Mouse (Mus musculus): ENCODE data around the gene Fam107a. TPM values are rescaled to one million over a fixed set of nuclear protein-coding genes. Genes with fewer than 3 reads are reported as not detected.

The Fam107a gene
- total RNA-seq, 1 experiment from 2014 or later: not detected

- no peak for ATAC-seq (replicated peaks; ENCODE audit: low read depth, poor library complexity, severe bottlenecking)
These were observed 59.5 kb downstream of the Fam107a start for GRCm38 (mm10) chr14:8258335-8258627.

DNA sequence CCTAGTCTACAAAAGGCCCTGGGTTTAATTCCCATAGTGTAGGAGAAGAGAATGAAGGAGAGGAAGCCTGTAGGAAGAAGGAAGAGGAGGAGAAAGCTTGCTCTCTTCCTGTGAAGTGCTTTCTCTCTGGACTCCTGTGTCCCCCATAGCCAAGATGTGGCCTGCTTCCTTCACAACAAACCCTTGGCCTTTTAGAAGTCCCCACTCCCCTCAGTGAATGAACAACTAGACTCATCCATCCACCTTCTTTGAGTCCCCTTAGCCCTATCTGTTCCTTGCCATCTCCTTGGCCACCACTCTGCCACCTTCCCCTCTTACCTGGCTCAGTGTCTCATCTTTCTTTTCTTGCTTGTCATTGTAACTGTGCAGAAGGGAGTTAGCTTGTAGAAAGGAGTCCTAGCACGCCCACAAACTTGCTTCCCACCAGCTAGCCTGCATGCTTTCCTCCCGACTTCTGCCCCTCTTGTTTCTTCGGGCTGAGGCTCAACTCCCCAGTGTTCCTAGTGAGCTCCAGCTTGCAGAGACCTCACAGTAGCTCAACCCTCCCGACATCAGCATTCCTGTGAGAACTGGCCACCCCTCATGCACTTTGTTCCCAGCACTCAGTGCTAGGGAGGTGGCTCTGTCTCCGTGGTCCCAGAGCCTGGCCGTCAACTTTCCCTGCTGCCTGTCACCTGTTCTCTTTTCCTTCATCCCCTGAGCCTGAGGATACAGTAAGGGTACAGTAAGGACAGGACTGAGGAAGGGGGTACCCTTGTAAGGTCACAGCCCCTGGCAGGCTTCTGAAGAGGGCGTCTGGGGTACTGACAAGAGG is 60.1 kb downstream of the Fam107a start:
- ATAC-seq (replicated peaks; ENCODE audit: low read depth, poor library complexity, severe bottlenecking): no peak

GRCm38 (mm10) chr14:8256881-8257280 is 60.9 kb downstream of the Fam107a start:
- no peak for ATAC-seq (replicated peaks; ENCODE audit: low read depth, poor library complexity, severe bottlenecking)

GRCm38 (mm10) chr14:8256072-8256471 is 61.8 kb downstream of the Fam107a start:
- ATAC-seq (replicated peaks; ENCODE audit: low read depth, poor library complexity, severe bottlenecking): no peak

DNA sequence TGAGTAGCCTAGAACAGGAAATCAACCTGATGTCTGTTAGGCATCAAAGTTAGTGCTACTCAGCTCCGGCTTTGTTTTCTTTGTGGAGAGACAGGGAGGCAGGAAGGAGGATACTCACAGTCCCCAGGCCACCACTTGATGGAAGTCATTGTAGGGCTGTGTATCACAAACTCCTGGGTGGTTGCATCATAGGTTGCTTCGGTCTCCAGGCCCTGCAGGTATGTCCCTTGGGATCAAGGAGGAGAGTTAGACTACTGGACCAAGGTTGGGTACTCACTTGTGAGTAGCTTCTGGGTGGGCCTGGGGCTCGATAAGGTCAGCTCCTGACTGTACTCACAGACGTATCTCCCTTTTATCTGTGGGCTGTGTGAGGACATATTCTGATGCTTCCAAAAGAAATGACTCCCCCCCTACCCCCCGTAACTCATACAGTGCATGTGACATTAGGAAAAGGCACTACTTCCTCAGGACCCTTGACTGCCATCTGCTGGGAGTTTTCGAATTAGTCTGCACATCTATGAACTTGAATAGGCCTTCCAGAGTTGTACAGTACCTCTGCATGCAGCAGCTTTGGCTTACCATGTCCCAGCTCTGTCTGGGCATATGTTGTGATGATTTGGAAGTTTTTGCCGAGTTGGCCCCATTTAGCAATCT is 62.6 kb downstream of the Fam107a start:
- peak; percentile 73 for ATAC-seq (replicated peaks; ENCODE audit: low read depth, poor library complexity, severe bottlenecking)

DNA sequence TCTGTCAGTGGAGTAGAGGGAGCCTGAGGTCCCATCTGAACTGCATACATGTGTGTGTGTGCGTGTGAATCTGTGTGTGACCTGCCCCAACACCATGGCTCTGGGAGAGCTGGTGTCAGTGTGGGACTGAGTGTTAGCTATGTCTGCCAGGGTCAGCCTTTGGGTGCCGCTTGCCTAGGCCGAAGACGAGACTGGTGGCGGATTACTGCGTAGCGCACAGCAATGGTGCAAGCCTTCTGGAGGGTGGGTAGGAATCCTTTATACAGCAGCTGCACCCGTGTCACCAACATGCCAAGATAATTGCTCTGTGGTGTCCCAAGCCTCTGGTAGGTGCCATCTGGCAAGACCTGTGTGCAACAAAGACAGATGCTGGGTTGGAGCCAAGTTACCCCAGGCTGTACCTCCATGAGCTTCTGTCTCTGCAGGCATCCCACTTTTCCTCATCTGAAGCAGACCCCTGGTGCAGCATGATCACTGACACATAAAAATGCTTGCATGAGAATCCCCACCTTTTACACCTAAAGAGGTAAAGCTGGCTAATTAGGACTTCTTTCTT is 66.4 kb downstream of the Fam107a start:
- no peak for ATAC-seq (replicated peaks; ENCODE audit: low read depth, poor library complexity, severe bottlenecking)

- no peak for ATAC-seq (replicated peaks; ENCODE audit: low read depth, poor library complexity, severe bottlenecking)
These were observed 67.5 kb downstream of the Fam107a start for GRCm38 (mm10) chr14:8250141-8250871.

- no peak for ATAC-seq (replicated peaks; ENCODE audit: low read depth, poor library complexity, severe bottlenecking)
These were observed 68.6 kb downstream of the Fam107a start for GRCm38 (mm10) chr14:8249206-8249605.

DNA sequence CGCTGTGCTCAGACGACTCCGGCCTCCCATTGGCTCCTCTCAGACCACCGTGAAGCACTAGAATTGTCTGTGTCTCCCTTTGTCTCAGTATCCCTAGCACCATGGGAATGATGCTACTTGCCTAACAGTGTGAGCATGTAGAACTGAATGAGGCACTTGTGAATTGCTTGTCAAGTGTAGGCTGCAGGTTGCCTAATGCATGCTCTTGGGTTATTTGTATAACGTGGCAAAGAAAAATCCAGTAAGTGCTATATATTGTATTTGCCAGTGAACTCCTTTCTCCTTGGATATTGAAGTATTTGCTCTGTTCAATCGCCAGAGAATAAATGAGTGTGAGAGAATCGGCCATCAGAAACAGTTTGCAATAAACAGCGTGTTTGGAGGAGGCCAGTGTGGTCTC is 70.9 kb downstream of the Fam107a start:
- no peak for ATAC-seq (replicated peaks; ENCODE audit: low read depth, poor library complexity, severe bottlenecking)

Other genes with a start within 250 kb of the Fam107a start
- 65.8 and 88.9 TPM in 2 replicates for gene Rpp14, start 237.7 kb downstream of the Fam107a start, total RNA-seq (2017)
- gene Pxk, start 219.8 kb downstream of the Fam107a start, total RNA-seq (2017): 6.8 and 14.0 TPM in 2 replicates
- gene Pdhb, start 145.0 kb downstream of the Fam107a start, total RNA-seq (2017): 112 and 132 TPM in 2 replicates
- 7.3 and 7.9 TPM in 2 replicates for gene Kctd6, start 103.9 kb downstream of the Fam107a start, total RNA-seq (2017)
- not detected in 2 replicates for gene Acox2, start 58.7 kb downstream of the Fam107a start, total RNA-seq (2017)
- not detected in 2 replicates for gene Oit1, start 60.7 kb upstream of the Fam107a start, total RNA-seq (2017)

Data from common myeloid progenitor, adult 5-6 weeks (primary cell).